Mouse (Mus musculus) embryonic fibroblast, embryonic 13.5 days (primary cell): ENCODE measurements around the gene Pga5. TPM values are rescaled to one million over a fixed set of nuclear protein-coding genes. Genes with fewer than 3 reads are reported as not detected.

ENCODE experiments used
- H3K27ac ChIP-seq: 2 replicates; pipeline ENCODE4 v1.5.1; 2012; ENCODE audit warnings: low read length, control low read depth, inconsistent platforms; ENCODE audit not compliant: insufficient read depth
- H3K4me1 ChIP-seq: 2 replicates; pipeline ENCODE4 v1.6.1; 2011; ENCODE audit warnings: low read length; ENCODE audit not compliant: control insufficient read depth, insufficient read depth
- H3K4me3 ChIP-seq: 2 replicates; pipeline ENCODE4 v1.5.1; 2011; ENCODE audit warnings: mild to moderate bottlenecking, control low read depth, low read length; ENCODE audit not compliant: insufficient read depth
- CTCF ChIP-seq: IDR thresholded peaks from 2 replicates; pipeline ENCODE4 v1.5.1; 2011; ENCODE audit warnings: mild to moderate bottlenecking, control low read depth, low read length, moderate library complexity, borderline replicate concordance; ENCODE audit not compliant: insufficient read depth
- POLR2A ChIP-seq: IDR thresholded peaks from 2 replicates; pipeline ENCODE4 v1.6.1; 2011; ENCODE audit warnings: low read depth, mild to moderate bottlenecking, control low read depth, low read length, moderate library complexity
- polyA plus RNA-seq: library from polyadenylated mRNA; stranded (reverse); fragments of >200 nt; gene quantifications from 2 replicates; pipeline ENCODE4 v1.2.4, GENCODE M21; 2011; ENCODE audit warnings: low read depth; ENCODE audit not compliant: missing spikeins, insufficient read length

Pga5 gene
- polyA plus RNA-seq, 1 experiment = not detected

- no peak overlapping the region for H3K27ac ChIP-seq
- TF ChIP-seq POLR2A (no peak), CTCF (peak; percentile 91)
Observed at GRCm38 (mm10) chr19:10714682-10715475, 37.0 kb upstream of the Pga5 start.

GRCm38 (mm10) chr19:10714168-10714567 lies 36.3 kb upstream of the Pga5 start:
- Histone ChIP-seq H3K4me3 (no peak overlapping the region), H3K4me1 (no peaks in the 10 kb centered on the region), H3K27ac (no peak overlapping the region)
- TF ChIP-seq CTCF = no peak
- no peak for TF ChIP-seq POLR2A

More at GRCm38 (mm10) chr19:10714682-10715475, 37.0 kb upstream of the Pga5 start:
- Histone ChIP-seq H3K4me3 (no peak overlapping the region), H3K4me1 (no peaks in the 10 kb centered on the region)

GRCm38 (mm10) chr19:10713551-10713950 lies 35.7 kb upstream of the Pga5 start:
- Histone ChIP-seq H3K4me1 (no peaks in the 10 kb centered on the region), H3K4me3 (no peak overlapping the region), H3K27ac (no peak overlapping the region)
- TF ChIP-seq POLR2A (no peak), CTCF (no peak)

GRCm38 (mm10) chr19:10712646-10713045 lies 34.8 kb upstream of the Pga5 start:
- Histone ChIP-seq H3K4me3 (no peak overlapping the region), H3K27ac (no peak overlapping the region), H3K4me1 (no peaks in the 10 kb centered on the region)
- TF ChIP-seq CTCF (no peak), POLR2A (no peak)

GRCm38 (mm10) chr19:10712194-10712593 lies 34.3 kb upstream of the Pga5 start:
- Histone ChIP-seq H3K4me3 (no peak overlapping the region), H3K4me1 (no peaks in the 10 kb centered on the region), H3K27ac (no peak overlapping the region)
- TF ChIP-seq CTCF (no peak), POLR2A (no peak)

- H3K4me3 ChIP-seq = no peak overlapping the region
- no peaks in the 10 kb centered on the region for H3K4me1 ChIP-seq
- TF ChIP-seq CTCF = no peak
- TF ChIP-seq POLR2A = no peak
- H3K27ac ChIP-seq = no peak overlapping the region
Observed at GRCm38 (mm10) chr19:10710751-10711150, 32.9 kb upstream of the Pga5 start.

GRCm38 (mm10) chr19:10710088-10710511 lies 32.2 kb upstream of the Pga5 start:
- Histone ChIP-seq H3K27ac (no peak overlapping the region), H3K4me1 (no peaks in the 10 kb centered on the region), H3K4me3 (no peak overlapping the region)
- TF ChIP-seq POLR2A (no peak), CTCF (peak; percentile 79)

GRCm38 (mm10) chr19:10709360-10710087 lies 31.7 kb upstream of the Pga5 start:
- no peaks in the 10 kb centered on the region for H3K4me1 ChIP-seq
- no peak for TF ChIP-seq POLR2A
- TF ChIP-seq CTCF = peak; percentile 99
- no peak overlapping the region for H3K4me3 ChIP-seq
- H3K27ac ChIP-seq = peak overlapping the region; percentile 13; the same call in 1 of the 2 replicates

GRCm38 (mm10) chr19:10708900-10709299 lies 31.0 kb upstream of the Pga5 start:
- TF ChIP-seq CTCF = no peak
- no peak for TF ChIP-seq POLR2A
- Histone ChIP-seq H3K4me3 (no peak overlapping the region), H3K4me1 (no peaks in the 10 kb centered on the region), H3K27ac (peak overlapping the region; percentile 13; the same call in 1 of the 2 replicates)

- no peak overlapping the region for H3K27ac ChIP-seq
- H3K4me3 ChIP-seq = no peak overlapping the region
- no peaks in the 10 kb centered on the region for H3K4me1 ChIP-seq
- no peak for TF ChIP-seq POLR2A
- no peak for TF ChIP-seq CTCF
Observed at GRCm38 (mm10) chr19:10707881-10708280, 30.0 kb upstream of the Pga5 start.
